8 mouse cellular contexts compared by ENCODE assay signal in genomic region chr3:129535444-129535843, GRCm38 (mm10). TPM values are rescaled to one million over a fixed set of nuclear protein-coding genes. Genes with fewer than 3 reads are reported as not detected.
A peak's percentile ranks its signal among the peaks of the same experiment; 100 is the strongest.
DNase-seq lines count a peak whose midpoint lies in the region; ATAC-seq and TF ChIP-seq lines count a peak whose summit lies in the region.

No protein-coding gene starts in this region.

- H3K9ac ChIP-seq in heart, embryonic 15.5 days, result peak overlapping the region; percentile 50; the same call in 1 of the 2 replicates
- H3K9ac ChIP-seq in hindbrain, embryonic 16.5 days (ENCODE audit: low read depth, low read length), result peak overlapping the region; percentile 97
- peak overlapping the region; percentile 54 for H3K9ac ChIP-seq in midbrain, embryonic 14.5 days (replicated peaks; ENCODE audit: low read length)

- no peaks in the 10 kb centered on the region for H3K9me3 ChIP-seq in heart, embryonic 15.5 days (replicated peaks)
- no peaks in the 10 kb centered on the region for H3K9me3 ChIP-seq in hindbrain, embryonic 16.5 days (ENCODE audit: control insufficient read depth, low read length)
- no peaks in the 10 kb centered on the region for H3K9me3 ChIP-seq in midbrain, embryonic 14.5 days (ENCODE audit: control insufficient read depth, low read length)

- WGBS in heart, embryonic 15.5 days, result 35% methylated on average over 6 of the region's 6 CpGs
- 21% methylated on average over 6 of the region's 6 CpGs for WGBS in hindbrain, embryonic 16.5 days
- WGBS in midbrain, embryonic 14.5 days, result 25% methylated on average over 6 of the region's 6 CpGs

- H3K4me3 ChIP-seq in heart, embryonic 15.5 days, result no peak overlapping the region
- H3K4me3 ChIP-seq in bone marrow macrophage, adult 2 months (ENCODE audit: insufficient read depth, low read length), result no peak overlapping the region
- peak overlapping the region; percentile 93 for H3K4me3 ChIP-seq in hindbrain, embryonic 16.5 days (ENCODE audit: low read length)
- peak overlapping the region; percentile 85 for H3K4me3 ChIP-seq in midbrain, embryonic 14.5 days (replicated peaks; ENCODE audit: low read depth, low read length)

- no peak for TF ChIP-seq POLR2A in bone marrow macrophage, adult 2 months (IDR thresholded peaks at IDR 0.05; ENCODE audit: borderline replicate concordance, low read depth, low read length)

- TF ChIP-seq CTCF in bone marrow macrophage, adult 2 months (IDR thresholded peaks at IDR 0.05; ENCODE audit: low read depth, low read length), result no peak

- peak overlapping the region; percentile 67 for H3K4me2 ChIP-seq in heart, embryonic 15.5 days
- H3K4me2 ChIP-seq in hindbrain, embryonic 16.5 days (ENCODE audit: low read length), result peak overlapping the region; percentile 60
- peak overlapping the region; percentile 65 for H3K4me2 ChIP-seq in midbrain, embryonic 14.5 days (ENCODE audit: low read length)

- intact Hi-C loops in heart, postnatal 10 days (cut with DNase I), result loop anchor here (10.0 kb wide), 1 partner anchor 299 kb away; the partner anchor contains the start of genes Cfi and Gar1

- H3K36me3 ChIP-seq in heart, embryonic 15.5 days, result no peaks in the 10 kb centered on the region
- H3K36me3 ChIP-seq in hindbrain, embryonic 16.5 days (ENCODE audit: control insufficient read depth, insufficient read depth, low read length), result no peaks in the 10 kb centered on the region
- no peaks in the 10 kb centered on the region for H3K36me3 ChIP-seq in midbrain, embryonic 14.5 days (ENCODE audit: control insufficient read depth, insufficient read depth, low read length)

- no peaks in the 10 kb centered on the region for H3K27me3 ChIP-seq in heart, embryonic 15.5 days
- H3K27me3 ChIP-seq in hindbrain, embryonic 16.5 days (replicated peaks; ENCODE audit: control insufficient read depth, insufficient read depth, low read length), result no peaks in the 10 kb centered on the region
- H3K27me3 ChIP-seq in midbrain, embryonic 14.5 days (ENCODE audit: control insufficient read depth, insufficient read depth, low read length), result no peaks in the 10 kb centered on the region

- peak overlapping the region; percentile 88 for H3K27ac ChIP-seq in heart, embryonic 15.5 days
- peak overlapping the region; percentile 86 for H3K27ac ChIP-seq in bone marrow macrophage, adult 2 months (ENCODE audit: insufficient read depth, low read depth, low read length)
- peak overlapping the region; percentile 87 for H3K27ac ChIP-seq in hindbrain, embryonic 16.5 days (ENCODE audit: low read depth, low read length)
- peak overlapping the region; percentile 93 for H3K27ac ChIP-seq in midbrain, embryonic 14.5 days (replicated peaks; ENCODE audit: low read depth, low read length)

- no peak for ATAC-seq in heart, embryonic 15.5 days (replicated peaks; ENCODE audit: insufficient number of reproducible peaks, insufficient read depth, low FRiP score, low read depth)
- ATAC-seq in hindbrain, embryonic 16.5 days, result no peak
- no peak for ATAC-seq in midbrain, embryonic 14.5 days (ENCODE audit: low FRiP score, low TSS enrichment)

- no peak for DNase-seq in heart, postnatal 10 days
- peak; percentile 46 for DNase-seq in midbrain, embryonic 14.5 days
- DNase-seq in thymus, postnatal 36 days, result no peak
- no peak for DNase-seq in cerebellum, adult 11-12 months
- DNase-seq in kidney, adult 9 months, result no peak

- peaks cover 26% of the 10 kb centered on the region for H3K4me1 ChIP-seq in heart, embryonic 15.5 days (replicated peaks)
- peaks cover 21% of the 10 kb centered on the region for H3K4me1 ChIP-seq in bone marrow macrophage, adult 2 months (ENCODE audit: control insufficient read depth, insufficient read depth, low read length)
- peaks cover 28% of the 10 kb centered on the region for H3K4me1 ChIP-seq in hindbrain, embryonic 16.5 days (ENCODE audit: control insufficient read depth, insufficient read depth, low read depth, low read length)
- H3K4me1 ChIP-seq in midbrain, embryonic 14.5 days (ENCODE audit: control insufficient read depth, insufficient read depth, low read length), result peaks cover 39% of the 10 kb centered on the region

RNA-seq across cellular contexts. Expression of gene Elovl6, which starts 3.3 kb away (rescaled TPM):
- 6.4 and 10.5 TPM in 2 replicates for polyA plus RNA-seq in heart, embryonic 15.5 days (2015; fragmentation: Nextera tagmentation; extraction: Ambion mirVana)
- 1 to 10 TPM; 3.3 to 8.1 TPM for total RNA-seq in heart, postnatal 10 days (2021)
- 1.6 and 2.3 TPM in 2 replicates for polyA plus RNA-seq in bone marrow macrophage, adult 2 months (2012; ENCODE audit: insufficient read depth, insufficient read length, missing spikeins)
- polyA plus RNA-seq in hindbrain, embryonic 16.5 days (2015; fragmentation: Nextera tagmentation; extraction: Ambion mirVana), result 44.3 and 44.4 TPM in 2 replicates
- 30.4 and 33.9 TPM in 2 replicates for polyA plus RNA-seq in midbrain, embryonic 14.5 days (2014; fragmentation: Nextera tagmentation; extraction: Ambion mirVana)

Comparison
In these comparisons a context has a peak if more than half of its experiments do, and no peak if none do; other contexts are left out.
1. H3K4me3 ChIP-seq: peak in hindbrain, embryonic 16.5 days (single experiment) and midbrain, embryonic 14.5 days (single experiment); none in heart, embryonic 15.5 days (single experiment) and bone marrow macrophage, adult 2 months (single experiment).
2. Peak in every context shown above with its lines, with median percentiles within 50 percentile points of each other: H3K27ac ChIP-seq, H3K4me2 ChIP-seq and H3K9ac ChIP-seq.